Mouse (Mus musculus): ENCODE measurements around the gene Trh. TPM values are rescaled to one million over a fixed set of nuclear protein-coding genes. Genes with fewer than 3 reads are reported as not detected.
A peak's percentile ranks its signal among the peaks of the same experiment; 100 is the strongest.

The Trh gene
- polyA plus RNA-seq, 1 experiment from 2014 or later, result 1.1 TPM

DNA sequence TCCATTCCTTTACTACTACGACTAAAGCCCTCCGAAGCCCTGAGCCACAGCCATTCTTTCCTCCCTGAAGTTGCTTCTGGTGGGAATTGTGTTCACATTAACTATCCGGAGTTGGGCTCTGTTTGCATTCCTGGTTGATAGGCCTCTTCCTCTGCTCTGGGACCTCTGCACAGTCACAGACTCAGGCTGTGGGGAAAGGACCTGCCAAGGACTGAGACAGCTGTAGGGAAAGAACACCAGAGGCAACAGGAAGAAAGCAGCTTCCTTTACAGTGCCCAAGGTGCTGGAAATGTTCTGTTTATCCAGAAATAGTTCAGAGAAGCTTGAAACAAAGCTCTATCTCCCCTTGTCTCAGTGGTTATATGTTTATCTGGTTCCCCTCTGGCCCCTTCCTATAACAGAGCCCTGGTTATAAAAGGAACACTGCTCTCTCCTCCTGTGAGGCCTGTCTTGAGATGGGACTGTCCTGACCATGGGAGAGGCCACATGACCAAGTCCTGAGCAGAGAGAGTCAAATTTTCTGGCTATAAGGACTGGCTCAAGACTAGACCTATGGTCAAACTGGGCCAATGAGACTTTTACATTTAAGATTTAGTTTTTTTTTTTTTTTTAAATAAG, 8.9 kb upstream of the Trh start:
- H3K4me3 ChIP-seq (ENCODE audit: low read depth, low read length), result no peak overlapping the region
- 0 out of 2 replicates have a peak, but pooled peaks cover 4% of the 10 kb centered on the region for H3K9me3 ChIP-seq (ENCODE audit: control insufficient read depth)
- no peaks in the 10 kb centered on the region for H3K36me3 ChIP-seq (ENCODE audit: control insufficient read depth, insufficient read depth)
- 57% methylated on average over 3 of the region's 3 CpGs for WGBS
- no peak overlapping the region for H3K27ac ChIP-seq (ENCODE audit: low read depth, low read length)
- no peak for TF ChIP-seq CTCF (IDR thresholded peaks at IDR 0.05; ENCODE audit: low read depth)
- no peaks in the 10 kb centered on the region for H3K4me1 ChIP-seq (replicated peaks; ENCODE audit: control insufficient read depth, insufficient read depth, low read length)
- H3K9ac ChIP-seq (ENCODE audit: low read depth, low read length), result no peak overlapping the region
- H3K4me2 ChIP-seq (replicated peaks; ENCODE audit: low read depth), result no peak overlapping the region
- ATAC-seq, result no peak
- H3K27me3 ChIP-seq (replicated peaks; ENCODE audit: control insufficient read depth, insufficient read depth, low read length), result no peaks in the 10 kb centered on the region

DNA sequence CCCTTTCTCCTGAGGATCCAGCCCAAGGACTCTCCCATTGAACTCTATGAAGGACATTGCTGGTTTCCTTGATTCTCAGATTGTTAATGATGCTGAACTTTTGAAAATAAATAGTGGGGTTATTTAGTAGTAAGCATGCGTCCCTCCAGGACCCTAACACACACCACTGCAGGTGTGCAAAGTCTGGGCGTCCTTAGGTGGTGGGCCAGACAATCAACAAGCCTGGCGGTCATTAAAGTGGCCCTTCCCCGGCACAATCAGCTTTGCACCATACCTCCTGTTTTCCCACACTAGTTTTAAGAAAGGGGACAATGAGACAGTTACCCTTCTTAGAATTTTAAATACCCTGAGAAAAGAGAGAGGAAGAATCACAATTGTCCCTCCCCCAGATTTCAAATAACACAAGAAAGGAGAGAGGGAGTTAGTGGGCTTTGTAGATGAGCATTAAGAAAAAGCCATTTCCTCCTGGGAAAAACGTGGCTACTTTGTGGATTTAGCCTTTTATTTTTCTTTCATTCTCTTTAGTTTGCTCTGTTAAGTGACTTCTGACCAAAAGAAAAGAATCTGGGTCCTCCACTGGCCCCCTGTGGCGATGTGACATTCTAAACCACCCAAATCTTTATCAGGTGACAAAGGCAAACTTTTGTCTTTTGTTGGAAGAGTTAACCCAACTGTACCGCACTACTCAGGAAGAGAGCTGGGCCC, 2.9 kb upstream of the Trh start:
- H3K4me3 ChIP-seq (ENCODE audit: low read depth, low read length), result no peak overlapping the region
- no peaks in the 10 kb centered on the region for H3K4me1 ChIP-seq (replicated peaks; ENCODE audit: control insufficient read depth, insufficient read depth, low read length)
- ATAC-seq, result no peak
- whole genome bisulfite sequencing, result 36% methylated on average over 7 of the region's 7 CpGs
- peaks cover 13% of the 10 kb centered on the region; the same call in 1 of the 2 replicates for H3K27me3 ChIP-seq (replicated peaks; ENCODE audit: control insufficient read depth, insufficient read depth, low read length)
- no peaks in the 10 kb centered on the region for H3K36me3 ChIP-seq (ENCODE audit: control insufficient read depth, insufficient read depth)
- H3K9me3 ChIP-seq (ENCODE audit: control insufficient read depth), result no peaks in the 10 kb centered on the region
- no peak for TF ChIP-seq CTCF (IDR thresholded peaks at IDR 0.05; ENCODE audit: low read depth)
- no peak overlapping the region for H3K9ac ChIP-seq (ENCODE audit: low read depth, low read length)
- H3K4me2 ChIP-seq (replicated peaks; ENCODE audit: low read depth), result no peak overlapping the region
- no peak overlapping the region for H3K27ac ChIP-seq (ENCODE audit: low read depth, low read length)

DNA sequence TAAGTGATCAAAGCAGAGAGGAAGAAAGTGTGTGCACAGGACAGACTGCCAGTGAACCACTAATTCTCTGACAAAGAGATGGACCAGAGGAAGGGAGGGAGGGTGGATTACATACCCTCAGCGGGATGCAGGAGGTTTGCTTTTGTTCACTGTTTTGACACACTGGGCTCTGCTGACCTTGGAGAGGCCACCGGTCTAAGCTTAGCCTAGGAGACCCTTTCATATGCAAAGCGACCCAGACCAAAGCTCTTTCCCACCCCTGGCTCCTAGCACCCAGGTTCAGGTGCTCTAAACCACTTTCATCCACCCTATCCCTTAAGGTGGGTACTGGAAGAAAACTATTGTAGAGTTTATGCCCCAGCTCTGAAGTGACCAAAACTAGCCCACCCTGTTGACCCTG, 1.9 kb upstream of the Trh start:
- WGBS, result 37% methylated on average over 3 of the region's 3 CpGs
- no peak for ATAC-seq
- H3K4me3 ChIP-seq (ENCODE audit: low read depth, low read length), result no peak overlapping the region
- H3K4me1 ChIP-seq (replicated peaks; ENCODE audit: control insufficient read depth, insufficient read depth, low read length), result no peaks in the 10 kb centered on the region
- H3K9me3 ChIP-seq (ENCODE audit: control insufficient read depth), result no peaks in the 10 kb centered on the region
- H3K36me3 ChIP-seq (ENCODE audit: control insufficient read depth, insufficient read depth), result no peaks in the 10 kb centered on the region
- no peak for TF ChIP-seq CTCF (IDR thresholded peaks at IDR 0.05; ENCODE audit: low read depth)
- H3K9ac ChIP-seq (ENCODE audit: low read depth, low read length), result no peak overlapping the region
- H3K4me2 ChIP-seq (replicated peaks; ENCODE audit: low read depth), result no peak overlapping the region
- H3K27ac ChIP-seq (ENCODE audit: low read depth, low read length), result no peak overlapping the region
- H3K27me3 ChIP-seq (replicated peaks; ENCODE audit: control insufficient read depth, insufficient read depth, low read length), result peaks cover 13% of the 10 kb centered on the region; the same call in 1 of the 2 replicates

DNA sequence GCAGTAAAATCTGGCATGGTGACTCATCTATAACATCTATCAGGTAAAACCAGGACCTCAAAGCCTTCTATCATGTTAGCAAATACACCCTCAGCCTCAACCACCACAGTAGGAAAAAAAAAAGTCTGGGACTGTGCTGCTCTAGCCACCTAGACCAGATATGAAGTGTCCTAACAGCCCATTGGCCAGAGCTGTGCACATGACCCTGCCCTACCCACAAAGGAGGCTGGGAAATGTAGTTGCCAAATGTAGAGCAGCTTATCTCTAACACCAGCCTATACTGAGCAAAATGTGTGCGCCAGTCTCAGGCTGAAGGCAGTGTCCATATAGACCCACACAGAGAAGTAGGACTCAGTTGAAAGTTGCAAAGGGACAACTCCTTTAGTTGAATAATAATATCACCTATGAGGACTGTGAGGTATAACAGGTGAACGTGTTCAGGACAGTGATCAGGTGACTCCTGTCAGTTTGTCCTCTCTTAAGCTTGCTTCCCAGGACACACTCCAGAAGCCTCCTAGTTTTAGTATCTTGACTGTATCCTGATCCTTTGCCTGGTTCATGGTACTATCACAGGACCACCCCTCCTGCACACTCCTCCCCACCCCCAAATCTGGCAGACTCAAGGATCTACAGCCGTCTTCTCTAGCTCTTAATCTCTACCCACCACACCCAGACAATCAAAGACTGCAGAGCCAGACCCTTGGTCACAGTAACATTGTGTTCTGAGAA, 3.1 kb downstream of the Trh start:
- Histone ChIP-seq H3K9ac (ENCODE audit: low read depth, low read length) (no peak overlapping the region), H3K27me3 (replicated peaks; ENCODE audit: control insufficient read depth, insufficient read depth, low read length) (peaks cover 13% of the 10 kb centered on the region; the same call in 1 of the 2 replicates), H3K36me3 (ENCODE audit: control insufficient read depth, insufficient read depth) (no peaks in the 10 kb centered on the region), H3K4me2 (replicated peaks; ENCODE audit: low read depth) (no peak overlapping the region), H3K4me3 (ENCODE audit: low read depth, low read length) (no peak overlapping the region), H3K27ac (ENCODE audit: low read depth, low read length) (no peak overlapping the region), H3K9me3 (ENCODE audit: control insufficient read depth) (no peaks in the 10 kb centered on the region), H3K4me1 (replicated peaks; ENCODE audit: control insufficient read depth, insufficient read depth, low read length) (no peaks in the 10 kb centered on the region)
- WGBS, result 46% methylated on average over 3 of the region's 3 CpGs
- peak; percentile 76 for ATAC-seq
- no peak for TF ChIP-seq CTCF (IDR thresholded peaks at IDR 0.05; ENCODE audit: low read depth)

DNA sequence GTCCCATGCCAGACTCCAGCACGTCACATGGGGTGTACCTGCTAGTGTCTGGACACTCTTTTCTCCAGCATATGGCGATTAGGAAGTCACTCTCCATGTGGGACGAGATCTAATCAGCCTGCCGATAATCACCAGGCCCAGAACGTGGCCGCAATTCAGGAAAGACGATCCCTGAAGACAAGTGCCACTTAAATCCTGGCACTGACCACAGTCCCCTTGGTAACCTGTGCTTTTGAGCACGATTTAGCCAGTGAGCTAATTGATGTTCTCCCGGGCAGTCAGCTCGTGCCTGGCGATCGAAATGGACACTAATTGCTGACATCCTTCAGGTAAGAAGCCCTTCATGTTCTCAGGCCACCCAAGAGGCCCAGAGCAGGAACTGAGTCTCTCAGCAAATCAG, 9.4 kb downstream of the Trh start:
- no peaks in the 10 kb centered on the region for H3K36me3 ChIP-seq (ENCODE audit: control insufficient read depth, insufficient read depth)
- no peak for TF ChIP-seq CTCF (IDR thresholded peaks at IDR 0.05; ENCODE audit: low read depth)
- H3K9ac ChIP-seq (ENCODE audit: low read depth, low read length), result no peak overlapping the region
- H3K4me1 ChIP-seq (replicated peaks; ENCODE audit: control insufficient read depth, insufficient read depth, low read length), result no peaks in the 10 kb centered on the region
- 70% methylated on average over 12 of the region's 12 CpGs for WGBS
- no peaks in the 10 kb centered on the region for H3K9me3 ChIP-seq (ENCODE audit: control insufficient read depth)
- no peak overlapping the region for H3K4me2 ChIP-seq (replicated peaks; ENCODE audit: low read depth)
- no peak overlapping the region for H3K4me3 ChIP-seq (ENCODE audit: low read depth, low read length)
- no peaks in the 10 kb centered on the region for H3K27me3 ChIP-seq (replicated peaks; ENCODE audit: control insufficient read depth, insufficient read depth, low read length)
- H3K27ac ChIP-seq (ENCODE audit: low read depth, low read length), result no peak overlapping the region
- no peak for ATAC-seq

DNA sequence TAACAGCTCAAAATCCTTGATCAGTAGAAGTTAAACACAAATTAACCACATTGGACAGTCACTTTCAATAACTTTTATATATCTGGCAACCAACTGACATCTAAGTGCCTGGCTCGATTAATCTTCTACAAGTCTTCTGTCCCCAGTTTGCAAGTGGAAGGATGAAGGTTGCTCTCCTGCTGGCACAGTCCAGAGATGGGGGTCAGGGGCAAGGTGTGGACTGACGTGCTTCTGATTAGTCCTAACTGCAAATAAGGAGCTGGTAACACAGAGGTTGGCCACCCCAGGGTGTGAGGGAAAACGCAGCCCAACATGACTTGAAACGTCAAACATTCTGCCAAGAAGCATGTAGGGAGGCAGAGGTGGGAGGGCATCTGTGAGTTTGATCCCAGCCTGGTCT, 12.7 kb downstream of the Trh start:
- H3K27ac ChIP-seq (ENCODE audit: low read depth, low read length), result no peak overlapping the region
- no peak for ATAC-seq
- 77% methylated on average over 4 of the region's 4 CpGs for WGBS
- H3K9ac ChIP-seq (ENCODE audit: low read depth, low read length), result no peak overlapping the region
- no peaks in the 10 kb centered on the region for H3K27me3 ChIP-seq (replicated peaks; ENCODE audit: control insufficient read depth, insufficient read depth, low read length)
- no peak for TF ChIP-seq CTCF (IDR thresholded peaks at IDR 0.05; ENCODE audit: low read depth)
- no peak overlapping the region for H3K4me2 ChIP-seq (replicated peaks; ENCODE audit: low read depth)
- no peaks in the 10 kb centered on the region for H3K9me3 ChIP-seq (ENCODE audit: control insufficient read depth)
- no peaks in the 10 kb centered on the region for H3K36me3 ChIP-seq (ENCODE audit: control insufficient read depth, insufficient read depth)
- H3K4me3 ChIP-seq (ENCODE audit: low read depth, low read length), result no peak overlapping the region
- H3K4me1 ChIP-seq (replicated peaks; ENCODE audit: control insufficient read depth, insufficient read depth, low read length), result no peaks in the 10 kb centered on the region

All from intestine, postnatal 0 days (tissue).